Mouse (Mus musculus) lung, embryonic 16.5 days (tissue): ENCODE data around the gene Fcho1. TPM values are rescaled to one million over a fixed set of nuclear protein-coding genes. Genes with fewer than 3 reads are reported as not detected.

ENCODE experiments used
- ATAC-seq: fragments of 200-750 bp; cut with Nextera tagmentation; 2 replicates; pipeline ENCODE4 v1.8.0; 2017; ENCODE audit warnings: low read depth, mild to moderate bottlenecking, moderate library complexity
- H3K27ac ChIP-seq: fragments of 300-500 bp; sonication (generic); 2 replicates; pipeline ENCODE4 v1.5.1; 2014; ENCODE audit warnings: mild to moderate bottlenecking, control low read depth, low read length
- H3K27me3 ChIP-seq: fragments of 300-500 bp; sonication (generic); 2 replicates; pipeline ENCODE4 v1.6.1; 2014; ENCODE audit warnings: low read depth, low read length, mixed read lengths; ENCODE audit not compliant: control insufficient read depth, insufficient read depth
- H3K36me3 ChIP-seq: fragments of 300-500 bp; sonication (generic); 2 replicates; pipeline ENCODE4 v1.6.1; 2014; ENCODE audit warnings: low read length; ENCODE audit not compliant: control insufficient read depth, insufficient read depth
- H3K4me1 ChIP-seq: fragments of 300-500 bp; sonication (generic); replicated peaks from 2 replicates; pipeline ENCODE4 v1.6.1; 2014; ENCODE audit warnings: low read length, mixed read lengths; ENCODE audit not compliant: control insufficient read depth, insufficient read depth
- H3K4me2 ChIP-seq: fragments of 300-500 bp; sonication (generic); 2 replicates; pipeline ENCODE4 v1.6.1; 2014; ENCODE audit warnings: low read depth, low read length, control low read depth
- H3K4me3 ChIP-seq: fragments of 300-500 bp; sonication (generic); 2 replicates; pipeline ENCODE4 v1.5.1; 2014; ENCODE audit warnings: mild to moderate bottlenecking, low read length, control low read depth
- H3K9ac ChIP-seq: fragments of 300-500 bp; sonication (generic); 2 replicates; pipeline ENCODE4 v1.6.1; 2014; ENCODE audit warnings: low read length, control low read depth
- H3K9me3 ChIP-seq: fragments of 300-500 bp; sonication (generic); 2 replicates; pipeline ENCODE4 v1.6.1; 2016; ENCODE audit warnings: low read length; ENCODE audit not compliant: control insufficient read depth
- WGBS: fragments of 180-500 bp; shearing (Covaris S2); extraction: QIAGEN DNeasy Blood & Tissue Kit; methylation state at CpG from one replicate; pipeline ENCODE4 v1.1.7; 2014; 5-methylcytosine and 5-hydroxymethylcytosine counted together
- polyA plus RNA-seq: library from polyadenylated mRNA; unstranded; fragments of >200 nt; fragmentation: Nextera tagmentation; extraction: Ambion mirVana; gene quantifications from 2 replicates; pipeline ENCODE4 v1.2.1, GENCODE M21; 2015

Gene Fcho1
- polyA plus RNA-seq, 1 experiment from 2014 or later: 6.5 TPM

DNA sequence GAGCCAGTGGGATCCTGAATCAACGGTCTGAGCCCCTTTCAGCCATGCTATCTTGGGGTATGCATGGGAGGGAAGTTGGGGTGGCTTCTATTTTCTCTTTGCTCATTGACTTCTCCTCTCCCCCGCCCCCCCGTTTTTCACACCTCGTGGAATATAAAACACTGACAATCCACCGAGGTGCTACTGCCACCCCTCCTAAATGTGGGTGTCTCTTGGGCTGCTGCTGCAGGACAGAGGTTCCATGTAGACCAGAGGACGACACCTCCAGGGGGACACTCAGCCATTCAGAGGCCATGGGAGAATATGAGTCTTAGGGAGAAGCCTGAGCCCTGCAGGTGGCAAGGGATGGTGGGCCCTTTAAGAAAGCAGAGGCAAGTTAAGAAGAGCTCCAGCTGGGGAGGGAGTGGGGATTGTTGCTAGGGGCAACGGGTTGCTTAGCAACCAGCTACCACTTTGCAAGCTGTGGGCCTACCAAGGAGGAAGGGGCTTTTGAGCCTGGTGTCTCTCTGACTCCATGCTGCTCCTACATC, 5.5 kb downstream of the Fcho1 start:
- Histone ChIP-seq H3K4me3 (no peak overlapping the region), H3K36me3 (no peaks in the 10 kb centered on the region), H3K4me2 (no peak overlapping the region), H3K9ac (no peak overlapping the region), H3K9me3 (no peaks in the 10 kb centered on the region), H3K4me1 (no peaks in the 10 kb centered on the region), H3K27ac (no peak overlapping the region), H3K27me3 (no peaks in the 10 kb centered on the region; the same call in 1 of the 2 replicates)
- 39% methylated on average over 7 of the region's 7 CpGs for WGBS
- ATAC-seq: no peak

GRCm38 (mm10) chr8:71719218-71719617, 6.3 kb downstream of the Fcho1 start:
- no peaks in the 10 kb centered on the region for H3K36me3 ChIP-seq
- no peak overlapping the region for H3K4me3 ChIP-seq
- H3K4me1 ChIP-seq: no peaks in the 10 kb centered on the region
- 40% methylated on average over 4 of the region's 4 CpGs for WGBS
- H3K4me2 ChIP-seq: no peak overlapping the region
- ATAC-seq: no peak
- H3K9ac ChIP-seq: no peak overlapping the region
- H3K9me3 ChIP-seq: no peaks in the 10 kb centered on the region
- no peak overlapping the region for H3K27ac ChIP-seq
- H3K27me3 ChIP-seq: no peaks in the 10 kb centered on the region; the same call in 1 of the 2 replicates

GRCm38 (mm10) chr8:71718252-71718651, 7.3 kb downstream of the Fcho1 start:
- 22% methylated on average over 3 of the region's 3 CpGs for WGBS
- no peaks in the 10 kb centered on the region for H3K36me3 ChIP-seq
- no peak overlapping the region for H3K4me3 ChIP-seq
- H3K27me3 ChIP-seq: no peaks in the 10 kb centered on the region
- no peaks in the 10 kb centered on the region for H3K4me1 ChIP-seq
- H3K9ac ChIP-seq: no peak overlapping the region
- no peak overlapping the region for H3K4me2 ChIP-seq
- no peak overlapping the region for H3K27ac ChIP-seq
- no peaks in the 10 kb centered on the region for H3K9me3 ChIP-seq
- no peak for ATAC-seq

GRCm38 (mm10) chr8:71717096-71717495, 8.4 kb downstream of the Fcho1 start:
- Histone ChIP-seq H3K4me3 (no peak overlapping the region), H3K9ac (no peak overlapping the region), H3K27ac (no peak overlapping the region), H3K27me3 (no peaks in the 10 kb centered on the region), H3K36me3 (no peaks in the 10 kb centered on the region), H3K4me2 (no peak overlapping the region), H3K9me3 (no peaks in the 10 kb centered on the region), H3K4me1 (no peaks in the 10 kb centered on the region)
- 67% methylated on average over 12 of the region's 12 CpGs for WGBS
- ATAC-seq: peak; percentile 6; the same call in 1 of the 2 replicates

- no peaks in the 10 kb centered on the region for H3K36me3 ChIP-seq
These were observed 8.9 kb downstream of the Fcho1 start for GRCm38 (mm10) chr8:71716561-71717053.

DNA sequence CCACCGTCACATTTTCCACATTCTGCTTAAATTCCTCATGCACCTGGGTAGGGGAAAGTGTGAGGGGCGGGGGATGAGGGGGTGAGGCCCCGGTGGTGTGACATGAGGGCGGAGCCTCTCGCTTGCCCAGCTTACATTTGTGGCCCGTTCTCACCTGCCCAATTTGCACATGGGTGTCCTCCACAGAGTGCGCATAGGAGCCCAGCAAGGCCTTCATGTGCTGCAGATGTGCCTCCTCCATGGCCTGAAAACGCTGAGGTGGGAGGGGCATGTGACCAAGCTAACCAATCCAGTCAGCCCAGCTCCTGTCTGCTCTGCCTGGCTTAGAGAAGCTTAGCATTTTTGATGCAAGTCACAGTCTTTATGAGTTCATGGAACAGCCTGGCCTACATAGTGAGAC, 10.0 kb downstream of the Fcho1 start:
- no peak for ATAC-seq

More at GRCm38 (mm10) chr8:71716561-71717053, 8.9 kb downstream of the Fcho1 start:
- no peak overlapping the region for H3K4me3 ChIP-seq
- no peak overlapping the region for H3K9ac ChIP-seq
- H3K4me1 ChIP-seq: no peaks in the 10 kb centered on the region
- no peak for ATAC-seq
- no peak overlapping the region for H3K27ac ChIP-seq
- 70% methylated on average over 13 of the region's 13 CpGs for WGBS
- no peaks in the 10 kb centered on the region for H3K27me3 ChIP-seq
- H3K9me3 ChIP-seq: no peaks in the 10 kb centered on the region
- no peak overlapping the region for H3K4me2 ChIP-seq

DNA sequence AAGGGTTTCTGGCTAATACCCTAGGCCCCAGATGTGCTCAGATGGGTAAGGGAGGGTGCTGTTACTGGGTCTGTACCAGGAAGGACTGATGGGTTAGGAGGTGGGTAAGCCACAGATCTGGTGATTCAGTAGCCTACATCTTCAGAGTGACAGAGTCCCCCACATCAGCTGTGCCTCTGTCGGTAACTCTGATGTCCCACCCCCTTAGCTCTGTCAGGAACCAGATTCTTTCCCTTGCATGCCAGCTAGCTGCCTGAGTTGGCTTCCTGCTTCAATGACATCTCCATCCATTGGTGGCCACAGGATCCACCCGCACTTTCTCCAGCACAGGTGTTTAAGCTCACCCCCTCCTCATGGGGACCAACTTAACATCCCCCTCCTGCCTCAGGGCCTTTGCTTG, 13.9 kb downstream of the Fcho1 start:
- no peaks in the 10 kb centered on the region for H3K36me3 ChIP-seq
- no peak overlapping the region for H3K4me3 ChIP-seq
- H3K27ac ChIP-seq: no peak overlapping the region
- WGBS: 67% methylated on average over 2 of the region's 2 CpGs
- peaks cover 9% of the 10 kb centered on the region; the same call in 1 of the 2 replicates for H3K27me3 ChIP-seq
- no peak overlapping the region for H3K4me2 ChIP-seq
- H3K4me1 ChIP-seq: 0 out of 2 replicates have a peak, but pooled peaks cover 2% of the 10 kb centered on the region
- no peaks in the 10 kb centered on the region for H3K9me3 ChIP-seq
- ATAC-seq: no peak
- H3K9ac ChIP-seq: no peak overlapping the region

More for the DNA sequence above, 10.0 kb downstream of the Fcho1 start:
- no peak overlapping the region for H3K9ac ChIP-seq
- no peak overlapping the region for H3K4me2 ChIP-seq
- no peaks in the 10 kb centered on the region for H3K27me3 ChIP-seq
- H3K9me3 ChIP-seq: no peaks in the 10 kb centered on the region
- H3K4me3 ChIP-seq: no peak overlapping the region
- 33% methylated on average over 8 of the region's 8 CpGs for WGBS
- no peak overlapping the region for H3K27ac ChIP-seq
- no peaks in the 10 kb centered on the region for H3K36me3 ChIP-seq
- H3K4me1 ChIP-seq: no peaks in the 10 kb centered on the region

GRCm38 (mm10) chr8:71709800-71710446, 15.6 kb downstream of the Fcho1 start:
- no peaks in the 10 kb centered on the region for H3K36me3 ChIP-seq
- H3K27me3 ChIP-seq: peaks cover 11% of the 10 kb centered on the region; the same call in 1 of the 2 replicates
- peak overlapping the region; percentile 19; the same call in 1 of the 2 replicates for H3K4me3 ChIP-seq
- WGBS: 19% methylated on average over 25 of the region's 25 CpGs
- ATAC-seq: peak; percentile 69
- no peaks in the 10 kb centered on the region for H3K9me3 ChIP-seq
- H3K4me2 ChIP-seq: peak overlapping the region; percentile 39
- H3K9ac ChIP-seq: no peak overlapping the region
- no peak overlapping the region for H3K27ac ChIP-seq
- H3K4me1 ChIP-seq: 0 out of 2 replicates have a peak, but pooled peaks cover 2% of the 10 kb centered on the region

GRCm38 (mm10) chr8:71709134-71709799, 16.2 kb downstream of the Fcho1 start:
- Histone ChIP-seq H3K9me3 (no peaks in the 10 kb centered on the region), H3K36me3 (no peaks in the 10 kb centered on the region), H3K4me3 (no peak overlapping the region), H3K9ac (no peak overlapping the region), H3K4me2 (peak overlapping the region; percentile 39; the same call in 1 of the 2 replicates), H3K27me3 (peaks cover 11% of the 10 kb centered on the region; the same call in 1 of the 2 replicates), H3K4me1 (0 out of 2 replicates have a peak, but pooled peaks cover 2% of the 10 kb centered on the region), H3K27ac (no peak overlapping the region)
- WGBS: 34% methylated on average over 25 of the region's 25 CpGs
- no peak for ATAC-seq
